Mouse (Mus musculus) intestine, postnatal 0 days (tissue): ENCODE measurements around the gene Trak1. TPM values are rescaled to one million over a fixed set of nuclear protein-coding genes. Genes with fewer than 3 reads are reported as not detected.

Source experiments
- ATAC-seq: fragments of 200-750 bp; cut with Nextera tagmentation; 2 replicates; pipeline ENCODE4 v1.8.0; 2017; ENCODE audit warnings: mild to moderate bottlenecking, moderate TSS enrichment, moderate library complexity
- H3K27ac ChIP-seq: fragments of 300-500 bp; sonication (generic); 2 replicates; pipeline ENCODE4 v1.5.1; 2014; ENCODE audit warnings: mild to moderate bottlenecking, low read depth, low read length, moderate library complexity
- H3K27me3 ChIP-seq: fragments of 300-500 bp; sonication (generic); replicated peaks from 2 replicates; pipeline ENCODE4 v1.6.1; 2014; ENCODE audit warnings: low read length, mixed read lengths; ENCODE audit not compliant: control insufficient read depth, insufficient read depth
- H3K36me3 ChIP-seq: fragments of 300-500 bp; sonication (generic); 2 replicates; pipeline ENCODE4 v1.6.1; 2014; ENCODE audit warnings: mild to moderate bottlenecking, moderate library complexity; ENCODE audit not compliant: control insufficient read depth, insufficient read depth
- H3K4me1 ChIP-seq: fragments of 300-500 bp; sonication (generic); replicated peaks from 2 replicates; pipeline ENCODE4 v1.6.1; 2014; ENCODE audit warnings: antibody characterized with exemption, low read length, mixed read lengths; ENCODE audit not compliant: control insufficient read depth, insufficient read depth
- H3K4me2 ChIP-seq: fragments of 300-500 bp; sonication (generic); replicated peaks from 2 replicates; pipeline ENCODE4 v1.6.1; 2014; ENCODE audit warnings: low read depth, mild to moderate bottlenecking, moderate library complexity
- H3K4me3 ChIP-seq: fragments of 300-500 bp; sonication (generic); 2 replicates; pipeline ENCODE4 v1.5.1; 2014; ENCODE audit warnings: low read depth, low read length
- H3K9ac ChIP-seq: fragments of 300-500 bp; sonication (generic); 2 replicates; pipeline ENCODE4 v1.6.1; 2014; ENCODE audit warnings: mild to moderate bottlenecking, low read depth, low read length
- H3K9me3 ChIP-seq: fragments of 300-500 bp; sonication (generic); 2 replicates; pipeline ENCODE4 v1.6.1; 2016; ENCODE audit warnings: mixed run types; ENCODE audit not compliant: control insufficient read depth
- CTCF ChIP-seq: sonication (generic); IDR thresholded peaks from 2 replicates; pipeline ENCODE4 v1.5.1; 2016; ENCODE audit warnings: low read depth, mild to moderate bottlenecking, control low read depth, antibody characterized with exemption, moderate library complexity
- WGBS: fragments of 180-500 bp; shearing (Covaris S2); extraction: QIAGEN DNeasy Blood & Tissue Kit; methylation state at CpG from one replicate; pipeline ENCODE4 v1.1.7; 2014; 5-methylcytosine and 5-hydroxymethylcytosine counted together
- polyA plus RNA-seq: library from polyadenylated mRNA; unstranded; fragments of >200 nt; fragmentation: Nextera tagmentation; extraction: Ambion mirVana; gene quantifications from 2 replicates; pipeline ENCODE4 v1.2.1, GENCODE M21; 2015

The Trak1 gene
- polyA plus RNA-seq, 1 experiment from 2014 or later = 16.3 TPM

DNA sequence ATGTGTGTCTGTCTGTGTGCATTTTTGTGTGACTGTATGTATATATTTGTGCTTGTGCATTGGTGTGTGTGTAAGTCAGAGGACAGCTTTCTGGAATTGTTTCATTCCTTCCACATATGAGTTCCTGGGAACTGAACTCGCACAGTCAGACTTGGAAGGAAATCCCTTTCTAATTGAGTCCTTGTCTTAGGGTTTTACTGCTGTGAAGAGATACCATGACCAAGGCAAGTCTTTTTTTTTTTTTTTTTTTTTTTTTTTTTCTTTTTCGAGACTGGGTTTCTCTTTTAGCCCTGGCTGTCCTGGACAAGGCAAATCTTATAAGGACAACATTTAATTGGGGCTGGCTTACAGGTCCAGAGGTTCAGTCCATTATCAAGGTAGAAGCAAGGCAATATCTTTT, 6.0 kb upstream of the Trak1 start:
- no peak overlapping the region for H3K4me2 ChIP-seq
- WGBS = 84% methylated on average over 2 of the region's 2 CpGs
- H3K4me3 ChIP-seq = no peak overlapping the region
- no peak for TF ChIP-seq CTCF
- H3K9ac ChIP-seq = no peak overlapping the region
- ATAC-seq = no peak
- no peaks in the 10 kb centered on the region for H3K4me1 ChIP-seq
- no peak overlapping the region for H3K27ac ChIP-seq
- H3K27me3 ChIP-seq = 0 out of 2 replicates have a peak, but pooled peaks cover 2% of the 10 kb centered on the region
- no peaks in the 10 kb centered on the region for H3K36me3 ChIP-seq
- no peaks in the 10 kb centered on the region for H3K9me3 ChIP-seq

DNA sequence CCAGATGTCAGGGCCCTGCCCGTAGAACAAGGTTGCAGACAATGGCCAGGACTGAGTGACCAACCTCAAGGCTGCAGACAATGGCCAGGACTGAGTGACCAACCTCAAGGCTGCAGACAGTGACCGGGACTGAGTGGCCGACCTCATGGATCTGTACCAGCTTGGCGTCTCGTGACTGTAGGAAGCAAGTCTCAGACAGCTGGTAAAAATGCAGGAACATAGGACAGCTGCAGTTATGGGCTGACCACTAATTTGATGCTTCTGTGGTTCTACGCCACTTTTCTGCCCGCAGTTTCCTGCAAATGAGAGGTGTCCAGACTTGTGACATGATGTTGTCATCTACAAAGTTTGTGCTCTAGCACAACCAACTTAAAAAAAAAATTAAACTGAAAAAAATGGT, 4.1 kb upstream of the Trak1 start:
- H3K36me3 ChIP-seq = no peaks in the 10 kb centered on the region
- H3K4me1 ChIP-seq = no peaks in the 10 kb centered on the region; the same call in 1 of the 2 replicates
- no peaks in the 10 kb centered on the region for H3K9me3 ChIP-seq
- H3K4me3 ChIP-seq = no peak overlapping the region
- no peak for TF ChIP-seq CTCF
- no peak for ATAC-seq
- 87% methylated on average over 7 of the region's 7 CpGs for WGBS
- no peak overlapping the region for H3K4me2 ChIP-seq
- H3K27ac ChIP-seq = no peak overlapping the region
- H3K9ac ChIP-seq = no peak overlapping the region
- H3K27me3 ChIP-seq = 0 out of 2 replicates have a peak, but pooled peaks cover 4% of the 10 kb centered on the region

DNA sequence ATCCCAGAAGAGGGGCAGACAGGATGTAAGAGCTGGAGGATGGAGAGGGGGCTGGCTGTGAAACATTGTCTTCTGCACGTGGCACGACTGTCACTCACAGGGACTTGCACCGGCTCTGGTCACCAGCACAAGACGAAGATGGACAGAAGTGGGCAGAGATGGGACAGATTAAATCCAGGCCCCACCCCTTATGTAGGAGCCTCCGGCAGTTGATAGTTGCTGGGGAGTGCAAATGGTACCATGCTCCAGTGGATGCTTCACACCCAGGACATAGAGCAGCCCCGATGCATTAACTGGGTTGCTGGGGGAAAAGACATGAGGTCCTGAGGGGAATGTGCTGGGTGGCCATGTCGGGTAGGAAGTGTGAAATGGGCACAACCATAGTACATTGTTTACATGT, 2.1 kb upstream of the Trak1 start:
- no peak for TF ChIP-seq CTCF
- no peak overlapping the region for H3K27ac ChIP-seq
- no peak overlapping the region for H3K9ac ChIP-seq
- H3K4me2 ChIP-seq = no peak overlapping the region
- no peak for ATAC-seq
- H3K9me3 ChIP-seq = no peaks in the 10 kb centered on the region
- WGBS = 76% methylated on average over 7 of the region's 7 CpGs
- no peaks in the 10 kb centered on the region for H3K36me3 ChIP-seq
- no peak overlapping the region for H3K4me3 ChIP-seq
- 0 out of 2 replicates have a peak, but pooled peaks cover 4% of the 10 kb centered on the region for H3K27me3 ChIP-seq
- H3K4me1 ChIP-seq = peaks cover 12% of the 10 kb centered on the region

DNA sequence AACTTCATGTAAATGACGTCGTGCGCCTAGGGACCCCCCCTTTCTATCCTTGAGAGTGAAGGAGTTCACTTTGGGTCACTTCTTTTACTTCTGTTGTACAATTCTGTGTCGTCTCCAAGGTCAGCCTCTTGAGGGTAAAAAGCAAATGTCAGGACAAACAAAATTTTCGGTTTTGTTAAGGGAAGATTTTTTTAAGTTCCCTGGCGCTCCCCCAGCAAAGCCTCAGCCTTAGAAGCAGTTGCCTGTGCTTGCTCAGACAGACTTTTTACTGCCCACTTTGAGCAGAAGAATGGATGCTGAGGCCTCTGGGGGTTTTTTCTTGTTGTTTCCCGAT, 730 bp downstream of the Trak1 start:
- ATAC-seq = no peak
- WGBS = 3% methylated on average over 7 of the region's 7 CpGs
- H3K4me2 ChIP-seq = peak overlapping the region; percentile 74
- peak overlapping the region; percentile 76 for H3K4me3 ChIP-seq
- no peaks in the 10 kb centered on the region for H3K9me3 ChIP-seq
- H3K27ac ChIP-seq = peak overlapping the region; percentile 86
- peaks cover 19% of the 10 kb centered on the region for H3K4me1 ChIP-seq
- TF ChIP-seq CTCF = no peak
- 0 out of 2 replicates have a peak, but pooled peaks cover 4% of the 10 kb centered on the region for H3K27me3 ChIP-seq
- no peaks in the 10 kb centered on the region for H3K36me3 ChIP-seq
- peak overlapping the region; percentile 87 for H3K9ac ChIP-seq

DNA sequence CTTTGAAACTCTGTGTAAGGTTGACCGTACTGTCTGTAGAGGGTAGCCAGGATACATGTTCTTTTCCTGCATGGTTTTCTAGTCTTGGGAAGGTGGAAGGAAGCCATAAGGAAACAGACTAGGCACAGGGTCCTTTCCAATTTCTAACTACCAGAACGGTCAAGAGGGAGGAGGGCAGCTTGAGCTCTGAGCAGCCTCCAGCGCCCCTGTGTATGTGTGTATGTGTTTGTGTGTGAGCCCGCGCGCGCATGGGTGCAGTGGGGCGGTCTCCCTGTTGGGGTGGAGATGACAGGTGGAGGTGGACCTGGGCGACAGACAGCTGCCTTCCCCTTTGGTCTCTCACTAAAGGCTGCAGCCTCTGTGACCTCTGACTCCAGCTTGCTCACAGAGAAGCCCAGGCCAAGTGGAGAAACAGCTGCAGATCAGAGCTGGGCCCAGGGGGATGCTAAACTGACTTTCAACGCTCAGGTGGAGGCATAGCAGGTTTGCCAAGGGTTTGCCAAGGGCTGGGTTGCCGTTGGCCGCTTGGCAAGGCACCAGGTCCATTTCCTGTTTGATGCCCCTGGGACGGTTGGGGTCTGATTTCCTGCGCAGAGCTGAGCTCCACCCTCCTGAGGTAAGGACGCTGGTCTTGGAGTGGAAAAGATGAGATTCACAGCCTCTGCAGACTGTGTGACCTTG, 1.2 kb downstream of the Trak1 start:
- peak overlapping the region; percentile 74 for H3K4me2 ChIP-seq
- no peaks in the 10 kb centered on the region for H3K36me3 ChIP-seq
- no peak for ATAC-seq
- 0 out of 2 replicates have a peak, but pooled peaks cover 4% of the 10 kb centered on the region for H3K27me3 ChIP-seq
- H3K4me1 ChIP-seq = peaks cover 24% of the 10 kb centered on the region
- peak overlapping the region; percentile 54 for H3K27ac ChIP-seq
- peak overlapping the region; percentile 76 for H3K4me3 ChIP-seq
- WGBS = 14% methylated on average over 15 of the region's 15 CpGs
- no peak for TF ChIP-seq CTCF
- H3K9ac ChIP-seq = peak overlapping the region; percentile 87; the same call in 1 of the 2 replicates
- H3K9me3 ChIP-seq = no peaks in the 10 kb centered on the region

GRCm38 (mm10) chr9:121299223-121299755, 2.0 kb downstream of the Trak1 start:
- TF ChIP-seq CTCF = no peak
- Histone ChIP-seq H3K27ac (0 out of 2 replicates have a peak overlapping the region, but pooled peaks have one; percentile 54), H3K9ac (no peak overlapping the region), H3K4me3 (peak overlapping the region; percentile 76; the same call in 1 of the 2 replicates), H3K4me2 (peak overlapping the region; percentile 74), H3K9me3 (no peaks in the 10 kb centered on the region), H3K4me1 (peaks cover 25% of the 10 kb centered on the region), H3K36me3 (no peaks in the 10 kb centered on the region), H3K27me3 (0 out of 2 replicates have a peak, but pooled peaks cover 4% of the 10 kb centered on the region)
- no peak for ATAC-seq
- WGBS = 36% methylated on average over 9 of the region's 9 CpGs
